Mouse (Mus musculus) intestine, embryonic 15.5 days (tissue): ENCODE results near the gene Dnase1l2. TPM values are rescaled to one million over a fixed set of nuclear protein-coding genes. Genes with fewer than 3 reads are reported as not detected.
"Not testable (repeated sequence)": the region's sequence is repeated elsewhere in the genome, so short reads cannot be mapped to it uniquely, and the experiment has no call there.

Experiments
- ATAC-seq: fragments of 200-750 bp; cut with Nextera tagmentation; 2 replicates; pipeline ENCODE4 v1.8.0; 2017; ENCODE audit warnings: moderate TSS enrichment, moderate library complexity
- H3K27ac ChIP-seq: fragments of 300-500 bp; sonication (generic); 2 replicates; pipeline ENCODE4 v1.5.1; 2015; ENCODE audit warnings: mild to moderate bottlenecking, inconsistent platforms
- H3K27me3 ChIP-seq: fragments of 300-500 bp; sonication (generic); replicated peaks from 2 replicates; pipeline ENCODE4 v1.6.1; 2015; ENCODE audit warnings: inconsistent platforms
- H3K36me3 ChIP-seq: fragments of 300-500 bp; sonication (generic); 2 replicates; pipeline ENCODE4 v1.6.1; 2015; ENCODE audit warnings: inconsistent platforms
- H3K4me1 ChIP-seq: fragments of 300-500 bp; sonication (generic); replicated peaks from 2 replicates; pipeline ENCODE4 v1.6.1; 2015; ENCODE audit warnings: inconsistent platforms
- H3K4me2 ChIP-seq: fragments of 300-500 bp; sonication (generic); replicated peaks from 2 replicates; pipeline ENCODE4 v1.6.1; 2015; ENCODE audit warnings: mild to moderate bottlenecking, inconsistent platforms
- H3K4me3 ChIP-seq: fragments of 300-500 bp; sonication (generic); replicated peaks from 2 replicates; pipeline ENCODE4 v1.5.1; 2015; ENCODE audit warnings: inconsistent platforms
- H3K9ac ChIP-seq: fragments of 300-500 bp; sonication (generic); 2 replicates; pipeline ENCODE4 v1.6.1; 2015; ENCODE audit warnings: inconsistent platforms
- H3K9me3 ChIP-seq: fragments of 300-500 bp; sonication (generic); 2 replicates; pipeline ENCODE4 v1.6.1; 2016; ENCODE audit warnings: inconsistent platforms
- WGBS: fragments of 180-500 bp; shearing (Covaris S2); methylation state at CpG from one replicate; pipeline ENCODE4 v1.1.7; 2015; 5-methylcytosine and 5-hydroxymethylcytosine counted together
- polyA plus RNA-seq: library from polyadenylated mRNA; unstranded; fragments of >200 nt; fragmentation: Nextera tagmentation; extraction: Ambion mirVana; gene quantifications from 2 replicates; pipeline ENCODE4 v1.2.1, GENCODE M21; 2015

Dnase1l2 gene
- polyA plus RNA-seq, 1 experiment from 2014 or later: 1.4 TPM

- Histone ChIP-seq H3K4me3 (no peak overlapping the region), H3K4me1 (no peaks in the 10 kb centered on the region), H3K36me3 (peaks cover 61% of the 10 kb centered on the region), H3K9ac (no peak overlapping the region), H3K9me3 (no peaks in the 10 kb centered on the region), H3K4me2 (no peak overlapping the region), H3K27me3 (no peaks in the 10 kb centered on the region), H3K27ac (no peak overlapping the region)
- no peak for ATAC-seq
- 86% methylated on average over 8 of the region's 8 CpGs for WGBS
Measured at GRCm38 (mm10) chr17:24446590-24446989, 3.7 kb upstream of the Dnase1l2 start.

GRCm38 (mm10) chr17:24443409-24443808 lies 504 bp upstream of the Dnase1l2 start:
- no peaks in the 10 kb centered on the region for H3K9me3 ChIP-seq

GRCm38 (mm10) chr17:24442107-24442506 lies 798 bp downstream of the Dnase1l2 start:
- Histone ChIP-seq H3K27me3 (no peaks in the 10 kb centered on the region), H3K36me3 (peaks cover 54% of the 10 kb centered on the region), H3K4me2 (no peak overlapping the region), H3K9ac (no peak overlapping the region), H3K4me3 (no peak overlapping the region), H3K27ac (no peak overlapping the region), H3K4me1 (no peaks in the 10 kb centered on the region), H3K9me3 (no peaks in the 10 kb centered on the region)
- 85% methylated on average over 14 of the region's 14 CpGs for WGBS
- ATAC-seq: peak; percentile 14; the same call in 1 of the 2 replicates

More at GRCm38 (mm10) chr17:24443409-24443808, 504 bp upstream of the Dnase1l2 start:
- 86% methylated on average over 4 of the region's 4 CpGs for WGBS
- ATAC-seq: no peak
- no peaks in the 10 kb centered on the region for H3K27me3 ChIP-seq
- H3K27ac ChIP-seq: no peak overlapping the region
- H3K4me3 ChIP-seq: no peak overlapping the region
- peaks cover 62% of the 10 kb centered on the region for H3K36me3 ChIP-seq
- H3K4me1 ChIP-seq: no peaks in the 10 kb centered on the region
- H3K4me2 ChIP-seq: no peak overlapping the region
- no peak overlapping the region for H3K9ac ChIP-seq

GRCm38 (mm10) chr17:24441148-24441547 lies 1.8 kb downstream of the Dnase1l2 start:
- Histone ChIP-seq H3K27ac (no peak overlapping the region), H3K9me3 (no peaks in the 10 kb centered on the region), H3K4me3 (no peak overlapping the region), H3K36me3 (peaks cover 47% of the 10 kb centered on the region), H3K27me3 (no peaks in the 10 kb centered on the region), H3K4me1 (no peaks in the 10 kb centered on the region), H3K9ac (no peak overlapping the region), H3K4me2 (no peak overlapping the region)
- no peak for ATAC-seq
- 28% methylated on average over 2 of the region's 2 CpGs for WGBS

- no peaks in the 10 kb centered on the region for H3K9me3 ChIP-seq
- H3K9ac ChIP-seq: no peak overlapping the region
- no peak overlapping the region for H3K27ac ChIP-seq
- ATAC-seq: no peak
- no peaks in the 10 kb centered on the region for H3K27me3 ChIP-seq
- no peak overlapping the region for H3K4me2 ChIP-seq
- WGBS: 86% methylated on average over 8 of the region's 8 CpGs
- H3K4me1 ChIP-seq: no peaks in the 10 kb centered on the region
- peaks cover 42% of the 10 kb centered on the region for H3K36me3 ChIP-seq
- H3K4me3 ChIP-seq: no peak overlapping the region
Measured at GRCm38 (mm10) chr17:24440377-24440776, 2.5 kb downstream of the Dnase1l2 start.

GRCm38 (mm10) chr17:24437016-24437415 lies 5.9 kb downstream of the Dnase1l2 start:
- H3K27ac ChIP-seq: no peak overlapping the region
- H3K4me1 ChIP-seq: no peaks in the 10 kb centered on the region
- no peaks in the 10 kb centered on the region for H3K27me3 ChIP-seq
- no peak overlapping the region for H3K4me2 ChIP-seq
- H3K9me3 ChIP-seq: no peaks in the 10 kb centered on the region
- WGBS: 75% methylated on average over 5 of the region's 5 CpGs
- no peak overlapping the region for H3K4me3 ChIP-seq
- peaks cover 26% of the 10 kb centered on the region for H3K36me3 ChIP-seq
- no peak overlapping the region for H3K9ac ChIP-seq
- peak; percentile 48 for ATAC-seq

- Histone ChIP-seq H3K9ac (no peak overlapping the region), H3K9me3 (no peaks in the 10 kb centered on the region)
- no peak for ATAC-seq
Measured at GRCm38 (mm10) chr17:24429201-24429983, 13.5 kb downstream of the Dnase1l2 start.

GRCm38 (mm10) chr17:24427170-24427557 lies 15.7 kb downstream of the Dnase1l2 start:
- Histone ChIP-seq H3K9me3 (no peaks in the 10 kb centered on the region), H3K27ac (peak overlapping the region; percentile 97), H3K4me2 (peak overlapping the region; percentile 67), H3K36me3 (peaks cover 23% of the 10 kb centered on the region), H3K4me3 (peak overlapping the region; percentile 79), H3K4me1 (0 out of 2 replicates have a peak, but pooled peaks cover 10% of the 10 kb centered on the region), H3K27me3 (no peaks in the 10 kb centered on the region), H3K9ac (peak overlapping the region; percentile 94)
- peak; percentile 11; the same call in 1 of the 2 replicates for ATAC-seq
- 2% methylated on average over 8 of the region's 8 CpGs for WGBS

More at GRCm38 (mm10) chr17:24429201-24429983, 13.5 kb downstream of the Dnase1l2 start:
- no peaks in the 10 kb centered on the region for H3K27me3 ChIP-seq
- H3K27ac ChIP-seq: no peak overlapping the region
- H3K4me2 ChIP-seq: no peak overlapping the region
- 0 out of 2 replicates have a peak, but pooled peaks cover 10% of the 10 kb centered on the region for H3K4me1 ChIP-seq
- WGBS: 77% methylated on average over 14 of the region's 14 CpGs
- peaks cover 13% of the 10 kb centered on the region for H3K36me3 ChIP-seq
- H3K4me3 ChIP-seq: no peak overlapping the region

GRCm38 (mm10) chr17:24426471-24427169 lies 16.3 kb downstream of the Dnase1l2 start, which contains the start of gene Eci1:
TSS of gene Eci1 (plus strand) at chr17:24426641.
- Histone ChIP-seq H3K4me2 (peak within 1 kb of the TSS; percentile 67), H3K9me3 (no peaks in the 10 kb centered on the region), H3K4me3 (peak within 1 kb of the TSS; percentile 79), H3K27ac (peak within 1 kb of the TSS; percentile 97), H3K36me3 (peaks cover 28% of the 10 kb centered on the region), H3K27me3 (no peaks in the 10 kb centered on the region), H3K9ac (peak within 1 kb of the TSS; percentile 94), H3K4me1 (0 out of 2 replicates have a peak, but pooled peaks cover 10% of the 10 kb centered on the region)
- peak; percentile 98 for ATAC-seq
- WGBS: under 1% methylated on average over 48 of the region's 48 CpGs

GRCm38 (mm10) chr17:24425905-24426304 lies 17.0 kb downstream of the Dnase1l2 start:
- Histone ChIP-seq H3K4me1 (0 out of 2 replicates have a peak, but pooled peaks cover 10% of the 10 kb centered on the region), H3K36me3 (peaks cover 36% of the 10 kb centered on the region), H3K4me2 (peak overlapping the region; percentile 67; the same call in 1 of the 2 replicates), H3K27me3 (no peaks in the 10 kb centered on the region), H3K4me3 (no peak overlapping the region), H3K9me3 (no peaks in the 10 kb centered on the region), H3K9ac (no peak overlapping the region), H3K27ac (peak overlapping the region; percentile 97)
- 84% methylated on average over 7 of the region's 7 CpGs for WGBS
- peak; percentile 0; the same call in 1 of the 2 replicates for ATAC-seq

GRCm38 (mm10) chr17:24425326-24425725 lies 17.6 kb downstream of the Dnase1l2 start:
- ATAC-seq, H3K4me2 ChIP-seq, H3K9ac ChIP-seq, H3K27ac ChIP-seq, H3K4me3 ChIP-seq, H3K4me1 ChIP-seq, H3K27me3 ChIP-seq, H3K9me3 ChIP-seq: not testable (repeated sequence)
- 88% methylated on average over 6 of the region's 8 CpGs for WGBS
- H3K36me3 ChIP-seq: peaks cover 41% of the 10 kb centered on the region

GRCm38 (mm10) chr17:24424489-24424888 lies 18.4 kb downstream of the Dnase1l2 start:
- peaks cover 50% of the 10 kb centered on the region for H3K36me3 ChIP-seq
- WGBS: 95% methylated on average over 5 of the region's 5 CpGs
- H3K4me3 ChIP-seq: no peak overlapping the region

More at GRCm38 (mm10) chr17:24424489-24424888, 18.4 kb downstream of the Dnase1l2 start:
- Histone ChIP-seq H3K27ac (no peak overlapping the region), H3K27me3 (no peaks in the 10 kb centered on the region), H3K9ac (no peak overlapping the region), H3K9me3 (no peaks in the 10 kb centered on the region), H3K4me1 (0 out of 2 replicates have a peak, but pooled peaks cover 10% of the 10 kb centered on the region), H3K4me2 (no peak overlapping the region)
- no peak for ATAC-seq
